Mouse (Mus musculus): ENCODE results near the gene Bmp8b.
"Not testable (repeated sequence)": the region's sequence is repeated elsewhere in the genome, so short reads cannot be mapped to it uniquely, and the experiment has no call there.

Gene Bmp8b

GRCm38 (mm10) chr4:123112216-123112764 lies 7.3 kb downstream of the Bmp8b start:
- no peak for DNase-seq

DNA sequence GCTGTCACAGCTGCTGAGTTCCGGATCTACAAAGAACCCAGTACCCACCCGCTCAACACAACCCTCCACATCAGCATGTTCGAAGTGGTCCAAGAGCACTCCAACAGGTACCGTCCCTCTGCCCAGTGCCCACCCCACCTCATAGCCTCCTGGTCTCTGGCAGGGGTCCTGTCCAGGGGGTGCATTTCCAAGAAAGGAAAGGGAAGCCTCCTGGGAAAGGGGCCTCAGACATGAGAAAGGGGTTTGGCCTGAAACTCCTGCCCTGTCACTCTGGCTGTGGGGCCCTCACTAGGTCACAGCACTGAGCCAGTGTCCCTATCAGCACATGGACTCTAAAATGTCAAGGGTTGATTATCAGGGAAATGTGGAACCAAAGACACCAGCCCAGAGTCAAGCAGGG lies 9.7 kb downstream of the Bmp8b start:
- DNase-seq = not testable (repeated sequence)

DNA sequence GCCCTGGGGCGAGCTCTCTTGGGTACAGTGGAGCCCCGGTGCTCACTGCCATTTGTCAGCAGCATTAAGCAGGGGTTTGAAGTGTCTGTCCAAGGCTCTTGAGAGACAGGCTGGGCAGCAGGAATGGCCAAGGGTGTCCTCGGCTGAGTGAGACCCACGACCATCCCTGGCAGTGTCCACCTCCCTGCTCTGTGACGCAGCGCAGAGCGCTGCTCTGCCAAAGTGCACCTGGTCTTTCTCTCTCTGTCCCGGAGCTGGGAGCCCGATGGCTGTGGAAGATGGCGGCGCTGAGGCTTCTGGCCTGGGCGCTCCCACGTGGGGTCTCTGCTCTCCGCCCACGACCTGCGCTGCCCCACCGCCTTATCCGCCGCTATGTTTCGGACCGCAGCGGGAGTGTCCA lies 11.0 kb downstream of the Bmp8b start, which contains the start of gene Oxct2b:
Oxct2b (plus strand) TSS at position 256 of the 400 bp plus-strand sequence.
- DNase-seq = no peak

- DNase-seq = not testable (repeated sequence)
These were observed 11.7 kb downstream of the Bmp8b start for GRCm38 (mm10) chr4:123116640-123117039.

GRCm38 (mm10) chr4:123121286-123121685 lies 16.3 kb downstream of the Bmp8b start:
- no peak for DNase-seq

DNA sequence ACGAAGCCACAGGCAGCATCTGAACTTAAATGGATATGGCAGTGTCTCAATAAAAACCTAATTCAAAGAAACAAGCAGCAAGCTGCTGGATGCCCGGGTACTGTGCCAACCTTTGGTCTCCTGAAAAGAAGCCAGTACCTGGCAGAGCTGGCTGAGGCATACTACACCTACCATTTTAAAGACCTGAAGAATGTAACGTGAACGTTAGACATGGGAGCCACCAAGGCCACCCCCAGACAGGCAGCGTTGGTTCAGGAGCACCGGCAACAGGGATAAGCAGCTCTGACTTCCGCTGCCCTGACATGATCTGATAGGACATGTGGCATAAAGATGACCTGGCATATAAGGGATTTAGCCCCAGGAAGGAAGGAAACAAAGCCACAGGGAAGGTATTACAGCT lies 21.7 kb downstream of the Bmp8b start:
- no peak for DNase-seq

GRCm38 (mm10) chr4:123127051-123127450 lies 22.1 kb downstream of the Bmp8b start:
- no peak for DNase-seq

DNA sequence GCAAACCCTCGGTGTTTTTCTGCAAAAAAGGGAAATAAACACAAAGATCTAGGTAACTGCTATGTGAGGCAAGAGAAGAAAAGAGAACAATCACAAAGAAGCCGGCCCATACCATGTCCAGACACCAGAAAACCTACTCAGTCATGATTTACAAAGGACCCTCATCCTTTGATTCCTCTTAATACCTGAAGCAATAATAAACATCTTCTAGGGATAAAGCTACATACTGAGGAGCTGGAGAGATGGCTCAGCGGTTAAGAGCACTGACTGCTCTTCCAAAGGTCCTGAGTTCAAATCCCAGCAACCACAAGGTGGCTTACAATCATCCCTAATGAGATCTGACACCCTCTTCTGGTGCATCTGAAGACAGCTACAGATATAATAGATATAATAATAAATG lies 32.6 kb downstream of the Bmp8b start:
- no peak for DNase-seq

DNA sequence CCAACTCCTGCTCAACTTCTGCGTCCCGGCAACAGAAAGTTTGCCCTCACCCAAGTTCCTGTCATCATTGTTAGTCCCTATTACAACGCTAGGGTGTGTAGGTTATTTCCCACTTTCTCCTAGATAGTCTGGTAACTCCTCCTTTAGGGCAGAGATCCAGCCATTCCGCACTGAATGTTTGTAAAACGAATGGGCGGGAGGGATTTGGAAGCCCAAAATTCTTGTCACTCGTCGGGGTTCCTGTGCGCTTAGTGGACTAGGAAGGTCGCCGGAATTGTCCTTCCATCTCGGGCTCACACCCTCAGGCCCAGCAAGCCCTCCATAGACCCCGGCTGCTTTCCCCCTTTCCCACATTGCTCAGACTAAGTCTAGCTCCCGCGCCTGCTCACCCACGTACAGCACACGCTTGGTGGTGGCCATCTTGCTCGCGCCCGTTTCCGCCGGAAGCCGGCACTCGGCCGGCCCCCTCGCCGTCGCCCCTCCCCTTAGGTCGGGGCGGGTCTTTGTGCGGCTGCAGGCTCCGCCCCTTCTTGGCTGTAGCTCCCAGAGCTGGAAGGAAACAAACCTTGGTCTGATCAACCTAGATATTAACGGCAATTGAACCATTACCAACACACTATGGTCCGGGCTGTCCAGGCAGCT lies 34.7 kb downstream of the Bmp8b start, which contains the start of gene Ppie:
Ppie (minus strand) TSS at position 439 of the 642 bp plus-strand sequence.
- DNase-seq = peak; percentile 36 to 39

- no peak for DNase-seq
These were observed 42.6 kb downstream of the Bmp8b start for GRCm38 (mm10) chr4:123147446-123148150.

- DNase-seq = no peak
These were observed 47.0 kb downstream of the Bmp8b start for GRCm38 (mm10) chr4:123152003-123152402.

DNA sequence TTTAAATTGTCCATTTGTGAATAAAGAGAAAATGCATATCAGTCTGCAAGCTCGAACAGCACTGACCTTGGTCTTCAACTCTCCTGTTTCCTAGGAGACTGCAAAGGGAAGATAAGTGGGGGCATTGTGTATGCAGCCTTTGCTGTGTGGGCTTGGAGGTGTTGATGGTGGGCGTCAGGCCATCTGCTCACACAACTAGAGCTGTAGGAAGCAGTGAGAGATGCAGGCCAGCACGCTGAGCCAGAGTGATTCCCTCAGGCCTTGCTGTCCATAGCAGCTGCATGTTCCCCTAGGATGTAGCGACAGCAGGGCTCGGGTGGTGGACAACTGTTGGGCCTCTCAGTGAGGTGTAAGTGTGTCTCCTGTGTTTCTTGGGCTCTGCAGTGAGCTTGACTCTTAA lies 48.0 kb downstream of the Bmp8b start:
- no peak for DNase-seq

DNA sequence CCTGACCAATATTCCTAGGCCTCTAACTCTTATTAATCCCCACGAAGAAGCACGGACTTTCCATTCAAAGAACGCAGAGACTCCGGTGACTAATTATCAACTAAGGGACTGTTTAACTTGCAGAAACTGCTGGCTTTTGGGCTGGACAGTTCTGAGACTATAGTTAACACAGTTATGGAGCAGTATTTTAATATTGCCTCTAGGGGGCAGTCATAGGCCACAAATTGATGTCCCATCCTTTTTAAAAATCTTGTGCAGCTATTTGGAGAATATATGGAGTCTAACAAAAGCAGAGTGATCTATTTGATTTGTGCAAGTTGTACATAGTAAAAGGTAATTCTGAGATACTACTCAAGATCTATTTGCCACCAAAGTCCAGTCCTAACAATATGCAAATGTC lies 50.0 kb downstream of the Bmp8b start:
- DNase-seq = no peak

DNA sequence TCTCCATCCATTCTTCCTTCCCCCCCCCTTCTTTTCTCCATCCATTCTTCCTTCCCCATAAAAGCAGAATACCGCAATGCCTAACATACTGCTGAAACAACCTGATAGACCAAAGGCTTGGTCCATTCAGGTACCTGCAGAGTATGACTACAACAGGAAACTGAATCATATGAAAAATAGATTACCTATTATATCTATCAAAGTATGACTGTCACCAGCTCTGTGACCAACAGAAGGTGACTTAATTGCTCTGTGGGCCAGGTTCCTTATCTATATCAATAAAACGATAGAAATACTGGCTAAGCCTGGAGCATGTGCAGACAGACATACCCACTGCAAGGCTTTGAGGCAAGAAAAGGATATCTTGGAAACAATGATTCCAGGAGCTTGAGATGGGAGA lies 50.5 kb downstream of the Bmp8b start:
- no peak for DNase-seq

DNA sequence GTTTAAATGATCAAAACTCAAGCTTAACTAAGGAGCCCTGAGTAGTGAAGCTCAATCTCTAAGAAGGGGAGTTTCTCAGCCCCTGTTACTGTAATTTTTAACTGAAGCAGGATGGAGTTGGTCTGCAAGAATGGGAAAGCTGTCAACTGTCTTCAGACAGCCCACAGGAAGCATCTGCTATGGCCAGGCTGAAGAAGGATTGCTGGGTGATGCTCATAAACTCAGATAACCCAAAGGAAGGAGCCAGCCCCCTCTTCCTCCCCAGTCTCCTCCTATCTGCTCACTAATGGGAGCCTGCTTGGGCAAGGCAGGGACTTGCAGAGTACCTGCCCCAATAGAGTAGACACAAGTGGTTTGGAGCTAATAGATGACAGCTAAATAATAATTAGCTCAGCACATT lies 50.9 kb downstream of the Bmp8b start:
- DNase-seq = no peak

- DNase-seq = no peak
These were observed 55.6 kb downstream of the Bmp8b start for GRCm38 (mm10) chr4:123160571-123160970.

- not testable (repeated sequence) for DNase-seq
These were observed 56.3 kb downstream of the Bmp8b start for GRCm38 (mm10) chr4:123161251-123161650.

- DNase-seq = no peak
These were observed 57.4 kb downstream of the Bmp8b start for GRCm38 (mm10) chr4:123162305-123162917.

- no peak for DNase-seq
These were observed 59.2 kb downstream of the Bmp8b start for GRCm38 (mm10) chr4:123164157-123164556.

- no peak for DNase-seq
These were observed 66.8 kb downstream of the Bmp8b start for GRCm38 (mm10) chr4:123171811-123172210.

Measured in thymus, adult 18-20 months (tissue).